Mouse (Mus musculus) neural tube, embryonic 14.5 days (tissue): ENCODE data around the gene Gpc4. TPM values are rescaled to one million over a fixed set of nuclear protein-coding genes. Genes with fewer than 3 reads are reported as not detected.

Experiments used
- ATAC-seq: fragments of 200-750 bp; cut with Nextera tagmentation; 2 replicates; pipeline ENCODE4 v1.8.0; 2017; ENCODE audit warnings: low read depth, mild to moderate bottlenecking, moderate TSS enrichment, moderate library complexity
- H3K27ac ChIP-seq: fragments of 300-500 bp; sonication (generic); 2 replicates; pipeline ENCODE4 v1.5.1; 2014; ENCODE audit warnings: low read depth, mild to moderate bottlenecking, control low read depth, low read length, moderate library complexity, mixed read lengths
- H3K27me3 ChIP-seq: fragments of 300-500 bp; sonication (generic); 2 replicates; pipeline ENCODE4 v1.6.1; 2014; ENCODE audit warnings: low read length; ENCODE audit not compliant: control insufficient read depth, insufficient read depth
- H3K36me3 ChIP-seq: fragments of 300-500 bp; sonication (generic); 2 replicates; pipeline ENCODE4 v1.6.1; 2014; ENCODE audit warnings: low read length, mixed read lengths; ENCODE audit not compliant: control insufficient read depth, insufficient read depth
- H3K4me1 ChIP-seq: fragments of 300-500 bp; sonication (generic); 2 replicates; pipeline ENCODE4 v1.6.1; 2014; ENCODE audit warnings: low read length; ENCODE audit not compliant: control insufficient read depth, insufficient read depth
- H3K4me2 ChIP-seq: fragments of 300-500 bp; sonication (generic); 2 replicates; pipeline ENCODE4 v1.6.1; 2014; ENCODE audit warnings: mild to moderate bottlenecking, low read depth, low read length, control low read depth
- H3K4me3 ChIP-seq: fragments of 300-500 bp; sonication (generic); 2 replicates; pipeline ENCODE4 v1.5.1; 2014; ENCODE audit warnings: low read depth, low read length, control low read depth, mixed read lengths
- H3K9ac ChIP-seq: fragments of 300-500 bp; sonication (generic); replicated peaks from 2 replicates; pipeline ENCODE4 v1.6.1; 2014; ENCODE audit warnings: low read depth, mild to moderate bottlenecking, control low read depth, low read length, mixed read lengths
- H3K9me3 ChIP-seq: fragments of 300-500 bp; sonication (generic); 2 replicates; pipeline ENCODE4 v1.6.1; 2016; ENCODE audit warnings: low read length; ENCODE audit not compliant: control insufficient read depth
- WGBS: fragments of 180-500 bp; shearing (Covaris S2); extraction: QIAGEN DNeasy Blood & Tissue Kit; methylation state at CpG from one replicate; pipeline ENCODE4 v1.1.7; 2014; 5-methylcytosine and 5-hydroxymethylcytosine counted together
- polyA plus RNA-seq: library from polyadenylated mRNA; unstranded; fragments of >200 nt; fragmentation: Nextera tagmentation; extraction: Ambion mirVana; gene quantifications from 2 replicates; pipeline ENCODE4 v1.2.1, GENCODE M21; 2014

The Gpc4 gene
- polyA plus RNA-seq, 1 experiment from 2014 or later: 10.6 TPM

DNA sequence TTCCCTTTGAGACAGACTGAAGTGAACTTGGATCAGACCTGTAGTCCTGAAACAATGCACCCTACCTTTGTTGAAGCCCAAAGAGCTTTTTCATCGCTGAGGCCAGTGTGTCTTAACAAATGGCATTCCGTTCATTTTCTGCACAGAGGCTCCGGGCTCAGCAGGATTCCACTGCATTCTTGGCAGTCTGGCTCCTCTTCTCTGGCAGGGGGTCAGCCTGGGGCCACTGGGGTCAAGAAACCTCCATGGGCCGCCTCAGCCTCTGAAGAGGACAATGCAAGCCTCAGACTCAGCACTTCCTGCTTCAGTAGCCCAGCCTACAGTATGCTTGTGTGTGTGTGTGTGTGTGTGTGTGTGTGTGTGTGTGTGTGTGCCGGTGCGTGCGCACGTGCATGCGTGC, 147.4 kb downstream of the Gpc4 start:
- Histone ChIP-seq H3K9ac (no peak overlapping the region), H3K4me1 (no peaks in the 10 kb centered on the region), H3K9me3 (no peaks in the 10 kb centered on the region), H3K27me3 (no peaks in the 10 kb centered on the region), H3K36me3 (no peaks in the 10 kb centered on the region), H3K4me2 (no peak overlapping the region), H3K27ac (no peak overlapping the region), H3K4me3 (no peak overlapping the region)
- no peak for ATAC-seq
- WGBS: 50% methylated on average over 9 of the region's 9 CpGs

Other genes starting within 250 kb of the Gpc4 start
- gene 1700080O16Rik, start 192.5 kb downstream of the Gpc4 start, polyA plus RNA-seq: not detected in 2 replicates